Mouse (Mus musculus): ENCODE results near the gene Aadacl2. TPM values are rescaled to one million over a fixed set of nuclear protein-coding genes. Genes with fewer than 3 reads are reported as not detected.

The Aadacl2 gene
- total RNA-seq (2021), result not detected

DNA sequence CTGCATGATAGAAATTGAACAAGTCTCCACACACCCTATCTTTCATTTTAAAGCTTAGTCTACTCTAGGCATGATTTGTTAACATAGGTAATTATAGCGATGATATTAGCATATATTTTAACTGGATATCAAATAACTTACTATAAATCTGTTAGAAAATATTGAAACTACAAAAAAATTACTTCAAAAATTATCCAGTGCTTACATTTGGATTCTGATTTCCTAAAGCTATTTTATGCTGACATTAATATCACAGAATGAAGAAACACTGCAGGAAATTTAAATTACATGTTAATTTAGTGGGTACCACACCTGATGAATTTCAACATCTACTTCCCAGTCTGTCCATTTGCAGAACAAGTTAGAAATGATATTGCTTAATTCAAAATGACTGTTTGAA is at the start of gene Aadacl2:
TSS of gene Aadacl2 (plus strand) at position 301 of the 400 bp plus-strand sequence.
- intact Hi-C loops (cut with DNase I), result no loop called here
- no peak for DNase-seq (ENCODE audit: extremely low spot score in 1 of 2, low spot score in 2 of 2)

DNA sequence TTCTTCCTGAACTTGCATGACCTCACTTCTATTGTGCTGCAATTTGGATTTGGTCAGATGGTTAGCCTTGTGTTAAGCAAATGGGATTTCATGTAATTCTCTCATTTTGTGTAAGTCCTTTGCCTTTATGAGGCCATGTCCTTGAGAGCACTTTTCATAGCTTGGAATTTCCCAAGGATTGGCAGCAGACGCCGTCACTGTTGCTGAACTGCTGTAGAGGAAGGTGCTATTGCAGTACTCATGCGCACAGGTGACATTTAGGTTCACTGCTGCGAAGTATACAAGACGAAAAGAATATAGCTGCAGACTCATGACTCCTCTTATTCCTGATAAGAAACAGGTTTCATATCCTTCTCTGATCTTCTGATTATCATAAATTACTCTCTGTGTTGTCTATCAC is 35.7 kb upstream of the Aadacl2 start:
- no peak for DNase-seq (ENCODE audit: extremely low spot score in 1 of 2, low spot score in 2 of 2)
- intact Hi-C loops (cut with DNase I), result no loop called here

DNA sequence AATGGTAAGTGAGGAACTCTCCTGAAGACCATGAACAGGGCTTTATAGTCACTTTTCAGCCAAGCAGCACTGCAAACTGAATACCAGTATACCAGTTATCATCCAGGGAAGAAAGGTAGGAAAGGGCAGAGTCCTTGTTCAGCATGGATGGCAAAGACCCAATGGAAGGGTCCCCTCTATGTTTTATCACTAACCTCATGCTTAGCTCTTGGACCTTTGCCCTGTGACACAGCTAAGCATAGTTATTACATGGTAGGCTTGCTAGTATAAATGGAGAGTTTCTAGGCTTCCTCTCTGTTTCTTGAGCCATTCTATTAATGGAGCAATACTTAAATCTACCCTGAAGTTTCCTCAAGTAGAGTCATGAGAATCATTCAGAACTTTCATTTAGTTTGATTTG is 32.0 kb upstream of the Aadacl2 start:
- intact Hi-C loops (cut with DNase I), result no loop called here
- no peak for DNase-seq (ENCODE audit: extremely low spot score in 1 of 2, low spot score in 2 of 2)

DNA sequence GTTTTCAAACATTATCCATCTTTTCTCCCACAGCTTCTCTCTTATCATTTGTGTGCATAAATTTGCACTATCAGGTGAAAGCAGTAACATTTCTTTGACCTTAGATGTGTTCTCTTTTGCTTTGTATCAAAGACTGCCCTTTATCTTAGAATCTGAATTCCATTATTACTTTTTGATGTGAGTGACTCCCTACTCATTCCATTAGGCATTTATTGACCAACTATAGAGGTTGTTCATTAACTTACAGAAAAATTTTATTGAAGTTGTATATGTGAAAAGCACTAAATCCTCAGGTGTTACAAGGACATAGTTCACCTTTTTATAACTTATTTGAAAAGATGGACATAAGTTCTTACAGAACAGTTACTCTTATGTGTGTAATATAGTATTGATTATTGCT is 2.9 kb upstream of the Aadacl2 start:
- no peak for DNase-seq (ENCODE audit: extremely low spot score in 1 of 2, low spot score in 2 of 2)
- intact Hi-C loops (cut with DNase I), result no loop called here

DNA sequence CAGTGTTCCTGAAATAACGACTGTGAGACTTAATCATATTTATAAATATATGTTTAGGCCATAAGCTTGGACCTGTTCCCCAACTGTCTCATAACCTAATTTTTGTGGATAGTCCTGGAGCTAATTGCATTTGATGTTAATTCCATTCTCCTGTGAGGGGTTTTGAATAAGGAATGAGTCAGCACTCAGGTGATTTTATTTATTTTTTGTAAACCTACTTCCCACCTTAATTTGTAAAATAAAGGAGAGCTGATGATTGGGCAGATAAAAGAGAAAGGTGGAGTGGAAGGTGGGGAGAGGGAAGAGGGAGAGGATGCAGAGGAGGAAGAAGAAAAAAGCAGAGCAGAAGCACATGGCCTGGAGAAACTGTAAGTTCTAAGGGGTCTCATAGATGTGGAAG is 18.9 kb downstream of the Aadacl2 start, which contains the start of gene Aadac:
TSS of gene Aadac (plus strand) at position 301 of the 400 bp plus-strand sequence.
- intact Hi-C loops (cut with DNase I), result no loop called here
- DNase-seq (ENCODE audit: extremely low spot score in 1 of 2, low spot score in 2 of 2), result no peak

DNA sequence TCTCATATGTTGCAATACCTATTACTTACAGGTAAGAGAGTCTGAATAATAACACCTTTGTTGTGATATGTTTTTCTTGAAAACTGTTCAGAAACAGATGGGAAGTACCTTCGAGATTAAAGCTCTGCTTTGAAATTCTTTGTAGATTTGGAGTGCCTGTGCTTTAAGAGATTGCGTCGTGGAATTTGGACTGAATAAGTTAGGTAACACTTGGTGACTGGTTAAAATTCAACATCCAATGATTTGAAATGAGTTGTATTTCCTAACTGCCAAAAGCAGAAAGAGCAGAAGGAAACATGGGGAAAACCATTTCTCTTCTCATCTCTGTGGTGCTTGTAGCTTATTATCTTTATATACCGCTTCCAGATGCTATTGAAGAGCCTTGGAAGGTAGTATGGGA is 25.0 kb downstream of the Aadacl2 start:
- intact Hi-C loops (cut with DNase I), result no loop called here

DNA sequence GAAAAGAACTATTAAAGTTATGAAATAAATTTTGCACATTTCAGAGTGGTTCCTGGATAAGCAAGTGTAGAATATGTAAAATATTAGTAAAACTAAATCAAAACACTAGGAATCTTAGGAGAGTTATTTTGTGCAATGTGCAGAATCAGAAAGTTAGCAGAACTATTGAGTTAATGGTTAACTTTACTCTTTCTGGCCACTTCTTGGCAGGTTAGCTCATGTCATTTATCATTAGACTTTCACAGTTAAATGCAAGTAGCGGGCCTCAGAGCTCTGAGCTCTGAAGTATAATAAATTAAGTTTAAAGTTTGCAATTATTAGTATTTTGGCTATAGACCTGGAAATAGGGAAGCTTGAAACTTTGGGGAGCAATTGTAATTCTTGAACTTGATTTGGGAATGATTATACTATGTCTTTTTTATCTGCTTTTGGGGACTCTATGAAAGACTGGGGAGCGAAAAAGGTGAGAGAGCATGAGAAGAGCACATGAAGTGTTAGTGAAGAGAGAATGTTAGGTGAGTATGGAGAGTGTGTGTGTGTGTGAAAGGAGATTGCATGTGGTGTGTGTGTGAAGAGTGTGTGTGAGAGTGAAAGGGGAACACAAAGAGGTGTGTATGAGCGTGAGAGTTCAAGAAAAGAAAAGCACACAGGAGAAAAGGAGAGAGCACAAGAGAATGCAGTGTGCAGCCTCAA is 39.8 kb downstream of the Aadacl2 start:
- DNase-seq (ENCODE audit: extremely low spot score in 1 of 2, low spot score in 2 of 2), result no peak
- intact Hi-C loops (cut with DNase I), result no loop called here

More for the DNA sequence above, 25.0 kb downstream of the Aadacl2 start:
- DNase-seq (ENCODE audit: extremely low spot score in 1 of 2, low spot score in 2 of 2), result no peak

DNA sequence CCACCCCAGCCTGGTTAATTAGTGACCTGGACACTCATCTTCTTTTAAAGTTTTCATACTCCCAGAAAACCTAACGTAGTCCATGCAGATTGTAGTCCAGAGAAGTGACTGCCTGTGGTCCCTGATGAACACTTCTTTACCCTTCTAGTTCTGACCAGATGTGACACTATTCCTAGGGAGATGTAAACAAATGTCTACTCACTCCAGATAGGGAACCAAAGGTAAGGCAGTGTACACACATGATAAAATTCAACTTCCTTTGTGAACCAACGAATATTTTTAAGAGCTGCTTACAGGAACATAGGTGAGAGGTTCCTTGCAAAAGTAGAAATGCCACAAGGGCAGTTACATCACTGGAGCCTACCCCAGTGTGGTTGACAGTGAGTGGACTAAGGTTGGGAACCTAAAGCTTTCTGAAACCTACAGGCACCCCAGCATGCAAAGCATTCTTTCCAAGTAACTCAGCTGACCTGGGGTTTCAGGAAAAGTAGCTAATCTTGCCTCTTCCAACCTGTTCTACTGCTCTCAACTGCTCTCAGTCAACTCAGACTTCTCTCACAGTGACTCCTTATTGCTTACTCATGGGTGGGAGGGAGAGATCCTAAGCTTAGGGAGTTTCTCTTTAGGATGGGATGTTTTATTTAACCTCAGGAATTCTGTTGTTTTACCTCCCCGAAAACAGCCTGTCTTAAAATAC is 46.8 kb downstream of the Aadacl2 start:
- intact Hi-C loops (cut with DNase I), result loop anchor here (5.0 to 10.0 kb wide), 2 partner anchors 731 to 939 kb away; no protein-coding TSS in a partner anchor
- DNase-seq (ENCODE audit: extremely low spot score in 1 of 2, low spot score in 2 of 2), result no peak

DNA sequence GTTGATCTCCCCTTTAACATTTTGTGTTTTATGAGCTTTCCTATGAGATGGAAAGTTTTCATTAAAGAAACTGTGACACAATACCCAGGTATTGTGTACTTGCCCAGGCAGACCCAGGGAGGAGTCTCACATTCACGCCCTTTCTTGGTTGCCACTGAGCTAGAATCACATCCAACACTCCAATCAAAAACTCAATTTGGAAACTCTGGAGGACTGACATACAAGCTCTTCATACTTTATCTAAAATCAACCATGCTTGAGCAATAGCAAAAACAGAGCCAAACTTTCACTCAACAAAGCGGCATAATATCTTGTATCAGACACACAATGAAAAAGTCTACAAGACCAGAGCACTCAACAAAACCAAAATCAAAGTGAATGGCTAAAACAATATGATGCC is 47.4 kb downstream of the Aadacl2 start:
- DNase-seq (ENCODE audit: extremely low spot score in 1 of 2, low spot score in 2 of 2), result no peak
- intact Hi-C loops (cut with DNase I), result loop anchor here (5.0 to 10.0 kb wide), 2 partner anchors 732 to 939 kb away; no protein-coding TSS in a partner anchor

DNA sequence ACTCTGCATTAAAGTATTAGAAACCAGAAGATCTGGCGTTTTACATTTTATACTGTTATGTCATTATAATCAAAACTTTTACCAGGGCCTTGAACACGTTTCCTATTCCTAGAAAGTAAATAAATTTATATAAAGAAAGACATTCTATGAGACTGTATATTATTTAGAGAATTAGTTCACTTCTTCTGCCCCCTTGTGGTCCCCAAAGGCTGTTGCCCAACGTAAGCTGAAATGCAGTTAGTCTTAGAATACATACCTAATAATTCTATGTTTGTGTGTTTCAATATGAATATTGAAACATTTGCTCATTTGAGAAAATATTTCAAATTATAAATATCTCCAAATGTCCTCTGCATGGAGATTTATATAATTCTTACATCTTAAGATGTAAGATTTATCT is 49.9 kb downstream of the Aadacl2 start:
- intact Hi-C loops (cut with DNase I), result loop anchor here (10.0 kb wide), 1 partner anchor 942 kb away; no protein-coding TSS in a partner anchor
- DNase-seq (ENCODE audit: extremely low spot score in 1 of 2, low spot score in 2 of 2), result peak in 1 of 2 experiments; percentile 12

DNA sequence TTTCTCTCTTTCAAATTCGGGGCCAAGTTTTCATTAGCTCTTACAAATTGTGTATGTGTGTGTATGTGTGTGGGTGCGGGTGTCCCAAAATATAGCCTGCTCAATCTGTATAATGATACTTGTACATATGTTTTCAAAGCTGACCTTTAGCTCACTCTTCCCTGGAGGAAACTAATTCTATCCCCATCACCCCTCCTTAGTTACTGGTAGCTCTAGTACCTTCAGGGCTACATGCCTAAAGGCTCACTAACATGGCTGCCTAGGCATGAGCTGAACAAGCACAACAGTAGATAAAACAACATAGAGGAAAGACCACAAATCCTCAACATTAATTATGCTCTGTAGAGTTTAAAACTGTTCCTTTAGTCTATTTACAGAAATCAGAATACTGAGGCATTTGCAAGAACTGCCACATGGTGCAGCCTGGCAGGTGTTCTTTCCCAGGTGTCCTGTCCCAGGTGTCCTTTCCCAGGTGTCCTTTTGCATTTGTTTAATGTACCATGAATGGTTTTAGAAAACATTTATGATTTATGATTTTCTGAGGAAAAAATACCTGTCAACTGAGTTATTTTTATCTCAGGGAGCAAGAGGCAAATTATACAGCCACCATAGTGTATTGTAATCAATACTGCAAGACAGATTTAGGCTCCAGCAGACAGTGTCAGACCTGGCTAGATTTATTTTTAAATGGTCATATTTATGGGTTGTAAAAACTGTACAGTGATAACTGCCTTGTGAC is 50.7 kb downstream of the Aadacl2 start:
- intact Hi-C loops (cut with DNase I), result loop anchor here (10.0 kb wide), 1 partner anchor 942 kb away; no protein-coding TSS in a partner anchor
- DNase-seq (ENCODE audit: extremely low spot score in 1 of 2, low spot score in 2 of 2), result no peak

DNA sequence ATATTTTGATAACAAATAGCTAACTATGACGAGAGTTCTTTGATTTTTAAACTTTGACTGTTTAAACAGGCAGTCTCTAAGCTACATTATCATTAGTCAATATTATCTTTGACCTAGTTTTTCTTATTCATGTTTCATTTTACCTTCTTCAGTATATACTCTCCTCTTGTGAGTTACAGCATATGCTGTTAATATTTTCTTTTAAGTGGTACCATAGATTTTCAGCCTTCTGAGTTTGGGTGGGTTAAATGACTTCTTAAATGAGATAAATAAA is 51.2 kb downstream of the Aadacl2 start:
- DNase-seq (ENCODE audit: extremely low spot score in 1 of 2, low spot score in 2 of 2), result no peak
- intact Hi-C loops (cut with DNase I), result loop anchor here (10.0 kb wide), 1 partner anchor 943 kb away; no protein-coding TSS in a partner anchor

Other genes with a start within 250 kb of the Aadacl2 start
- gene Gm8298, start 145.7 kb upstream of the Aadacl2 start, total RNA-seq (2021), result not detected
- not detected for gene C130079G13Rik, start 81.5 kb upstream of the Aadacl2 start, total RNA-seq (2021)
- gene Aadac, start 19.0 kb downstream of the Aadacl2 start, total RNA-seq (2021), result not detected
- gene Sucnr1, start 75.1 kb downstream of the Aadacl2 start, total RNA-seq (2021), result not detected